Mouse (Mus musculus) intestine, embryonic 16.5 days (tissue): Measurements from ENCODE around the gene Carns1. TPM values are rescaled to one million over a fixed set of nuclear protein-coding genes. Genes with fewer than 3 reads are reported as not detected.

ENCODE experiments used
- microRNA-seq: library from miRNA; unstranded; fragments of <30 nt; microRNA quantifications from one replicate; pipeline ENCODE4, GENCODE M21; 2016
- polyA plus RNA-seq: library from polyadenylated mRNA; unstranded; fragments of >200 nt; fragmentation: Nextera tagmentation; extraction: Ambion mirVana; gene quantifications from 2 replicates; pipeline ENCODE4 v1.2.1, GENCODE M21; 2015

The Carns1 gene
- polyA plus RNA-seq, 1 experiment from 2014 or later, result 1.4 TPM

Small RNAs within 50 kb of the gene (microRNA-seq; reads per million reads assigned to microRNA genes)
- not detected for gene Gm26115

Other genes starting within 250 kb of the Carns1 start
- gene Aldh3b1, start 245.7 kb downstream of the Carns1 start, polyA plus RNA-seq, result 4.2 TPM in 2 replicates
- 27.0 and 29.8 TPM in 2 replicates for gene Unc93b1, start 240.3 kb downstream of the Carns1 start, polyA plus RNA-seq
- not detected in 2 replicates for gene Aldh3b3, start 216.8 kb downstream of the Carns1 start, polyA plus RNA-seq
- gene Aldh3b2, start 203.2 kb downstream of the Carns1 start, polyA plus RNA-seq, result 0.61 and 1.2 TPM in 2 replicates
- gene Acy3, start 188.9 kb downstream of the Carns1 start, polyA plus RNA-seq, result 16.9 and 20.1 TPM in 2 replicates
- 0.73 and 0.83 TPM in 2 replicates for gene Tbx10, start 182.7 kb downstream of the Carns1 start, polyA plus RNA-seq
- 40.9 and 41.0 TPM in 2 replicates for gene Nudt8, start 174.9 kb downstream of the Carns1 start, polyA plus RNA-seq
- gene Gm49405, start 174.9 kb downstream of the Carns1 start, polyA plus RNA-seq, result 2.0 and 2.4 TPM in 2 replicates
- gene Doc2g, start 172.2 kb downstream of the Carns1 start, polyA plus RNA-seq, result 2.4 and 3.4 TPM in 2 replicates
- 299 and 309 TPM in 2 replicates for gene Ndufv1, start 162.7 kb downstream of the Carns1 start, polyA plus RNA-seq
- 1,107 and 1,114 TPM in 2 replicates for gene Gstp1, start 137.5 kb downstream of the Carns1 start, polyA plus RNA-seq
- 33.6 and 65.0 TPM in 2 replicates for gene Gstp2, start 129.5 kb downstream of the Carns1 start, polyA plus RNA-seq
- gene Gstp3, start 115.9 kb downstream of the Carns1 start, polyA plus RNA-seq, result 15.1 and 18.1 TPM in 2 replicates
- gene Cabp2, start 93.9 kb downstream of the Carns1 start, polyA plus RNA-seq, result 2.1 and 3.1 TPM in 2 replicates
- gene Cdk2ap2, start 78.3 kb downstream of the Carns1 start, polyA plus RNA-seq, result 159 TPM in 2 replicates
- gene Pitpnm1, start 75.5 kb downstream of the Carns1 start, polyA plus RNA-seq, result 17.5 and 19.7 TPM in 2 replicates
- gene Aip, start 49.6 kb downstream of the Carns1 start, polyA plus RNA-seq, result 78.4 and 81.2 TPM in 2 replicates
- 0.04 TPM in 1 of 2 replicates, not detected in the other for gene Gpr152, start 35.7 kb downstream of the Carns1 start, polyA plus RNA-seq
- gene Cabp4, start 31.4 kb downstream of the Carns1 start, polyA plus RNA-seq, result 0.11 and 0.20 TPM in 2 replicates
- 264 and 288 TPM in 2 replicates for gene Coro1b, start 26.9 kb downstream of the Carns1 start, polyA plus RNA-seq
- gene Ptprcap, start 21.9 kb downstream of the Carns1 start, polyA plus RNA-seq, result 5.8 and 6.7 TPM in 2 replicates
- 43.9 and 49.7 TPM in 2 replicates for gene Rps6kb2, start 12.1 kb downstream of the Carns1 start, polyA plus RNA-seq
- 3.6 and 4.0 TPM in 2 replicates for gene Tbc1d10c, start 15.8 kb upstream of the Carns1 start, polyA plus RNA-seq
- 759 and 799 TPM in 2 replicates for gene Ppp1ca, start 16.6 kb upstream of the Carns1 start, polyA plus RNA-seq
- 31.7 and 34.2 TPM in 2 replicates for gene Rad9a, start 26.2 kb upstream of the Carns1 start, polyA plus RNA-seq
- gene Clcf1, start 38.8 kb upstream of the Carns1 start, polyA plus RNA-seq, result 5.9 TPM in 2 replicates
- not detected in 2 replicates for gene AC109138.7, start 38.9 kb upstream of the Carns1 start, polyA plus RNA-seq
- gene Pold4, start 56.4 kb upstream of the Carns1 start, polyA plus RNA-seq, result 46.7 and 52.9 TPM in 2 replicates
- 31.8 and 33.6 TPM in 2 replicates for gene Ssh3, start 93.7 kb upstream of the Carns1 start, polyA plus RNA-seq
- 4.1 and 4.6 TPM in 2 replicates for gene Ankrd13d, start 107.7 kb upstream of the Carns1 start, polyA plus RNA-seq
- 15.3 and 15.4 TPM in 2 replicates for gene Grk2, start 130.7 kb upstream of the Carns1 start, polyA plus RNA-seq
- 31.4 and 34.8 TPM in 2 replicates for gene Kdm2a, start 222.8 kb upstream of the Carns1 start, polyA plus RNA-seq